Mouse (Mus musculus) erythroid progenitor cell, adult 5-6 weeks (primary cell): ENCODE measurements around the gene Tmem102. TPM values are rescaled to one million over a fixed set of nuclear protein-coding genes. Genes with fewer than 3 reads are reported as not detected.

Experiments
- ATAC-seq: replicated peaks from 2 replicates; pipeline ENCODE4 v1.8.0; 2016; ENCODE audit warnings: moderate number of reproducible peaks, mild to moderate bottlenecking, moderate TSS enrichment, inconsistent platforms; ENCODE audit not compliant: poor library complexity, low FRiP score, severe bottlenecking
- total RNA-seq, 2 experiments: library from RNA; stranded (forward) in 1 of 2; stranded (reverse) in 1 of 2; fragments of 150-400 nt in 1 of 2; fragments of 186-747, 209-891 nt in 1 of 2; gene quantifications; 2 replicates each; pipeline versions ENCODE4 v1.2.3 to v1.2.4; 2015 to 2017; ENCODE audit warnings: low replicate concordance in 2 of 2

Gene Tmem102
- total RNA-seq, 2 experiments from 2014 or later, result not detected

DNA sequence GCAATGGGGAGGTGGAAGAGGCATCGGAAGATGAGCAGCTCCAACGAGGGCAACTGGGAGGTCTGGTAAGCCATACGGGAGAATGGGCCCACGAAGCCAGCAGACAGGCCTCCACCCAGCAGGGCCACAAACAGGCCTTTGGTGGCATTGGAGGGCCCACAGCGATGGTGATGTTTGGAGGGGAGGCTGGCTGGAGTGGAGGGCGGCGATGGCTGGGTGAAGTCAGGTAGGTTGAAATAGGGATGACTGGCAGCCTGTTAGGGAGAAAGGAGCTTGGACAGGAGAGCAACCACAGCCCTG lies 44.6 kb downstream of the Tmem102 start:
- ATAC-seq, result no peak

GRCm38 (mm10) chr11:69760160-69760900 lies 45.1 kb downstream of the Tmem102 start:
- no peak for ATAC-seq

- ATAC-seq, result peak; percentile 79
Observed at GRCm38 (mm10) chr11:69758971-69759721, 46.3 kb downstream of the Tmem102 start.

GRCm38 (mm10) chr11:69758478-69758970 lies 46.9 kb downstream of the Tmem102 start, which contains the start of gene Polr2a:
Polr2a (minus strand) TSS chr11:69758637.
- peak; percentile 82 for ATAC-seq

- peak; percentile 70 for ATAC-seq
Observed at GRCm38 (mm10) chr11:69758090-69758456, 47.4 kb downstream of the Tmem102 start.

DNA sequence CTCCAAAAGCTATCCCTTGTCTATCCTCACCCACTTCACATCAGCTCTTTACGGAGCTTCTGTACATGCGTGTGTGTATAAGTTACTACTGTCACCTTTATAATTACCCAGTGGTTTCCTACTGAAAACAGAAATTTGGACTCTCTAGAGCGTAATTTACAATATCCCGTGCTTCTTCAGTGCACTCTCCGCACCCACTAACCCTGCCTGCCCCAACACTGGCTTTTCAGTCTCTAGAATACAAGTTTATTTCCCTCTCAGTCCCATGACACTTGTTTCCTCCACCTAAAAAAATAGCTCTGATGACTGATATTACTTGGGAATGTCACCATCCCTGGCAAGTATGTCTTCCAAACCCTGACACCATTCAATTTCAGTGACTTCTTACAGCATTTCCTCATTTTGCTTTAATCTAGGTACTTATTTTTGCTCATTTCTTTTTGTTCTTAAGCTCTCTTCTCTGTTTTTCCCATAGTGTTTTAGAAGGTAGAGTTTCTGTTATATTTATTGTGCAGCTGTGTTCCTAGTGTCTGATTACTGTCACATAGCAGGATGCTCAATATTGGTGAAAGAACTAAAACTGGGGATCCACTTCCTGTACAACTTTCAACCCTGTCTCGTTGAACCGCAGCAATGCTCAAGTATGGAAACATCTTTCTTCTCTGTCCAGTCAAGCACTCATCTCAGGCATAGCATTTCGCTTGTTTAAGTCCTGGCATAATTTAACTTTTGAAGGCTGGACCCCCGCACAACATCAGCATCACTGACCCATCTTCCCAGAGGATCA lies 47.9 kb downstream of the Tmem102 start:
- peak; percentile 3; the same call in 1 of the 2 replicates for ATAC-seq

DNA sequence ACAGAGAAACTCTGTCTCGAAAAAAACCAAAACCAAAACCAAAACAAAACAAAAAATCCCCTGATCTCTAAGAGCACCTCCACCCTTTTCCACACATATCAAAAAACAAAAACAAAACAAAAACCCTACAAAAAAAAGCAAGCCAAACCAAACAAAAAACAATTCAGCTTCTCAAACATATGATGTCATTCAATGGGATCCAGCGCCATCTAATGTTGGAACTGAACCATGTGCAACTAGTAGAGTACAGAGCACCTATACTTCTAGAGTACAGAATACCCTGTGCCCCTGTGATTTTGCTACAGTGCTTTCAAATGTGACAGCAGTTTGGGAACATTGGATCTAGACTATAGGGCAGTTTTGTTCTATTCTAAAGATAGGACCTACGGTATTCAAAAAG lies 50.7 kb downstream of the Tmem102 start:
- ATAC-seq, result no peak

DNA sequence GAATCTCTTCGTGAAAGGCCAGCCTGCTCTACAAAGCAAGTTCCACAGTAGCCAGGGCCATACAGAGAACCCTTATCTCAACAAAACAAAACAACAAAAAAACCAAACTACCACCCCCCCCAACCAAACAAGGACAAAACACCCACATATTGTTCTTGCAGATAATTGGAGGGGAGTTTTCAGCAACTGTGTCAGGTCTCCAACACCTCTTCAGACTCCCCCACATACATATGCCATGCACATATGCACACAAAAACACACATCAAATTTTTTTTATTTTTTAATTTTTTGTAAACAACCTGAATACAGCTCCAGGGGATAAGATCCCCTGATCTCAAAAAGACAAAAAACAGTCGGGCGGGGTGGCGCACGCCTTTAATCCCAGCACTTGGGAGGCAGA lies 51.2 kb downstream of the Tmem102 start:
- ATAC-seq, result no peak

Other genes with a start within 250 kb of the Tmem102 start
Only the 30 nearest of the 45 such genes appear.
- gene Sox15, start 150.3 kb downstream of the Tmem102 start, total RNA-seq (2015; ENCODE audit: low replicate concordance), result not detected in 2 replicates
- gene Sox15, start 150.3 kb downstream of the Tmem102 start, total RNA-seq (2017; ENCODE audit: low replicate concordance), result not detected in 2 replicates
- 12.2 and 16.2 TPM in 2 replicates for gene Mpdu1, start 143.0 kb downstream of the Tmem102 start, total RNA-seq (2015; ENCODE audit: low replicate concordance)
- gene Mpdu1, start 143.0 kb downstream of the Tmem102 start, total RNA-seq (2017; ENCODE audit: low replicate concordance), result 17.7 and 28.4 TPM in 2 replicates
- 65.0 and 66.7 TPM in 2 replicates for gene Cd68, start 139.5 kb downstream of the Tmem102 start, total RNA-seq (2015; ENCODE audit: low replicate concordance)
- gene Cd68, start 139.5 kb downstream of the Tmem102 start, total RNA-seq (2017; ENCODE audit: low replicate concordance), result 39.1 and 47.7 TPM in 2 replicates
- gene Eif4a1, start 133.2 kb downstream of the Tmem102 start, total RNA-seq (2015; ENCODE audit: low replicate concordance), result 233 and 247 TPM in 2 replicates
- 229 and 230 TPM in 2 replicates for gene Eif4a1, start 133.2 kb downstream of the Tmem102 start, total RNA-seq (2017; ENCODE audit: low replicate concordance)
- gene Senp3, start 123.5 kb downstream of the Tmem102 start, total RNA-seq (2015; ENCODE audit: low replicate concordance), result 32.3 and 41.8 TPM in 2 replicates
- gene Senp3, start 123.5 kb downstream of the Tmem102 start, total RNA-seq (2017; ENCODE audit: low replicate concordance), result 24.8 and 43.4 TPM in 2 replicates
- gene Tnfsf13, start 119.8 kb downstream of the Tmem102 start, total RNA-seq (2015; ENCODE audit: low replicate concordance), result 3.2 TPM in 1 of 2 replicates, not detected in the other
- gene Tnfsf13, start 119.8 kb downstream of the Tmem102 start, total RNA-seq (2017; ENCODE audit: low replicate concordance), result 4.1 TPM in 1 of 2 replicates, not detected in the other
- gene Tnfsf12, start 109.8 kb downstream of the Tmem102 start, total RNA-seq (2015; ENCODE audit: low replicate concordance), result 1.3 and 7.2 TPM in 2 replicates
- not detected in 2 replicates for gene Tnfsf12, start 109.8 kb downstream of the Tmem102 start, total RNA-seq (2017; ENCODE audit: low replicate concordance)
- 1.8 TPM in 1 of 2 replicates, not detected in the other for gene Tnfsfm13, start 109.5 kb downstream of the Tmem102 start, total RNA-seq (2015; ENCODE audit: low replicate concordance)
- gene Tnfsfm13, start 109.5 kb downstream of the Tmem102 start, total RNA-seq (2017; ENCODE audit: low replicate concordance), result 6.4 and 9.4 TPM in 2 replicates
- 124 and 145 TPM in 2 replicates for gene Polr2a, start 47.0 kb downstream of the Tmem102 start, total RNA-seq (2015; ENCODE audit: low replicate concordance)
- 131 and 162 TPM in 2 replicates for gene Polr2a, start 47.0 kb downstream of the Tmem102 start, total RNA-seq (2017; ENCODE audit: low replicate concordance)
- not detected in 2 replicates for gene Slc35g3, start 43.7 kb downstream of the Tmem102 start, total RNA-seq (2015; ENCODE audit: low replicate concordance)
- not detected in 2 replicates for gene Slc35g3, start 43.7 kb downstream of the Tmem102 start, total RNA-seq (2017; ENCODE audit: low replicate concordance)
- gene Zbtb4, start 39.7 kb downstream of the Tmem102 start, total RNA-seq (2015; ENCODE audit: low replicate concordance), result 2.9 and 3.8 TPM in 2 replicates
- 0.77 and 3.0 TPM in 2 replicates for gene Zbtb4, start 39.7 kb downstream of the Tmem102 start, total RNA-seq (2017; ENCODE audit: low replicate concordance)
- not detected in 2 replicates for gene Chrnb1, start 9.7 kb downstream of the Tmem102 start, total RNA-seq (2015; ENCODE audit: low replicate concordance)
- gene Chrnb1, start 9.7 kb downstream of the Tmem102 start, total RNA-seq (2017; ENCODE audit: low replicate concordance), result 0.77 TPM in 1 of 2 replicates, not detected in the other
- not detected in 2 replicates for gene Fgf11, start 3.8 kb downstream of the Tmem102 start, total RNA-seq (2015; ENCODE audit: low replicate concordance)
- not detected in 2 replicates for gene Fgf11, start 3.8 kb downstream of the Tmem102 start, total RNA-seq (2017; ENCODE audit: low replicate concordance)
- not detected in 2 replicates for gene Gm39566, start 9.7 kb upstream of the Tmem102 start, total RNA-seq (2015; ENCODE audit: low replicate concordance)
- not detected in 2 replicates for gene Gm39566, start 9.7 kb upstream of the Tmem102 start, total RNA-seq (2017; ENCODE audit: low replicate concordance)
- not detected in 2 replicates for gene Spem2, start 12.8 kb upstream of the Tmem102 start, total RNA-seq (2015; ENCODE audit: low replicate concordance)
- not detected in 2 replicates for gene Spem2, start 12.8 kb upstream of the Tmem102 start, total RNA-seq (2017; ENCODE audit: low replicate concordance)
- not detected in 2 replicates for gene Spem1, start 16.6 kb upstream of the Tmem102 start, total RNA-seq (2015; ENCODE audit: low replicate concordance)
- gene Spem1, start 16.6 kb upstream of the Tmem102 start, total RNA-seq (2017; ENCODE audit: low replicate concordance), result not detected in 2 replicates
- 0.72 and 0.84 TPM in 2 replicates for gene Nlgn2, start 32.2 kb upstream of the Tmem102 start, total RNA-seq (2015; ENCODE audit: low replicate concordance)
- gene Nlgn2, start 32.2 kb upstream of the Tmem102 start, total RNA-seq (2017; ENCODE audit: low replicate concordance), result 0.08 and 0.26 TPM in 2 replicates
- gene Tmem256, start 32.9 kb upstream of the Tmem102 start, total RNA-seq (2015; ENCODE audit: low replicate concordance), result 258 and 276 TPM in 2 replicates
- gene Tmem256, start 32.9 kb upstream of the Tmem102 start, total RNA-seq (2017; ENCODE audit: low replicate concordance), result 123 and 303 TPM in 2 replicates
- gene Plscr3, start 40.8 kb upstream of the Tmem102 start, total RNA-seq (2015; ENCODE audit: low replicate concordance), result 24.9 and 26.0 TPM in 2 replicates
- 15.1 and 27.7 TPM in 2 replicates for gene Plscr3, start 40.8 kb upstream of the Tmem102 start, total RNA-seq (2017; ENCODE audit: low replicate concordance)
- gene Tnk1, start 53.1 kb upstream of the Tmem102 start, total RNA-seq (2015; ENCODE audit: low replicate concordance), result 5.9 and 6.8 TPM in 2 replicates
- 7.3 and 8.1 TPM in 2 replicates for gene Tnk1, start 53.1 kb upstream of the Tmem102 start, total RNA-seq (2017; ENCODE audit: low replicate concordance)
- gene Tmem95, start 72.4 kb upstream of the Tmem102 start, total RNA-seq (2015; ENCODE audit: low replicate concordance), result not detected in 2 replicates
- gene Tmem95, start 72.4 kb upstream of the Tmem102 start, total RNA-seq (2017; ENCODE audit: low replicate concordance), result not detected in 2 replicates
- gene Kctd11, start 75.8 kb upstream of the Tmem102 start, total RNA-seq (2015; ENCODE audit: low replicate concordance), result 0.72 and 0.84 TPM in 2 replicates
- 0.13 TPM in 1 of 2 replicates, not detected in the other for gene Kctd11, start 75.8 kb upstream of the Tmem102 start, total RNA-seq (2017; ENCODE audit: low replicate concordance)
- 9.4 and 12.6 TPM in 2 replicates for gene Acap1, start 89.9 kb upstream of the Tmem102 start, total RNA-seq (2015; ENCODE audit: low replicate concordance)
- gene Acap1, start 89.9 kb upstream of the Tmem102 start, total RNA-seq (2017; ENCODE audit: low replicate concordance), result 8.5 and 11.6 TPM in 2 replicates
- gene 2810408A11Rik, start 95.4 kb upstream of the Tmem102 start, total RNA-seq (2015; ENCODE audit: low replicate concordance), result 2.5 TPM in 1 of 2 replicates, not detected in the other
- gene 2810408A11Rik, start 95.4 kb upstream of the Tmem102 start, total RNA-seq (2017; ENCODE audit: low replicate concordance), result 0.51 TPM in 1 of 2 replicates, not detected in the other
- gene Neurl4, start 95.4 kb upstream of the Tmem102 start, total RNA-seq (2015; ENCODE audit: low replicate concordance), result 8.6 and 8.8 TPM in 2 replicates
- gene Neurl4, start 95.4 kb upstream of the Tmem102 start, total RNA-seq (2017; ENCODE audit: low replicate concordance), result 23.2 and 59.7 TPM in 2 replicates
- 268 and 359 TPM in 2 replicates for gene Gps2, start 108.3 kb upstream of the Tmem102 start, total RNA-seq (2015; ENCODE audit: low replicate concordance)
- gene Gps2, start 108.3 kb upstream of the Tmem102 start, total RNA-seq (2017; ENCODE audit: low replicate concordance), result 130 and 161 TPM in 2 replicates
- gene Eif5a, start 116.3 kb upstream of the Tmem102 start, total RNA-seq (2015; ENCODE audit: low replicate concordance), result 394 and 471 TPM in 2 replicates
- 246 and 254 TPM in 2 replicates for gene Eif5a, start 116.3 kb upstream of the Tmem102 start, total RNA-seq (2017; ENCODE audit: low replicate concordance)
- not detected in 2 replicates for gene Ybx2, start 130.2 kb upstream of the Tmem102 start, total RNA-seq (2015; ENCODE audit: low replicate concordance)
- gene Ybx2, start 130.2 kb upstream of the Tmem102 start, total RNA-seq (2017; ENCODE audit: low replicate concordance), result 3.9 TPM in 1 of 2 replicates, not detected in the other
- 94.7 and 103 TPM in 2 replicates for gene Slc2a4, start 142.6 kb upstream of the Tmem102 start, total RNA-seq (2015; ENCODE audit: low replicate concordance)
- 246 and 613 TPM in 2 replicates for gene Slc2a4, start 142.6 kb upstream of the Tmem102 start, total RNA-seq (2017; ENCODE audit: low replicate concordance)
- gene Cldn7, start 159.2 kb upstream of the Tmem102 start, total RNA-seq (2015; ENCODE audit: low replicate concordance), result not detected in 2 replicates
- gene Cldn7, start 159.2 kb upstream of the Tmem102 start, total RNA-seq (2017; ENCODE audit: low replicate concordance), result not detected in 2 replicates